Mouse (Mus musculus) cerebellum, adult 2 months (tissue): ENCODE results near the gene Dlgap1. TPM values are rescaled to one million over a fixed set of nuclear protein-coding genes. Genes with fewer than 3 reads are reported as not detected.

ENCODE experiments used
- DNase-seq, 2 experiments: peaks; one replicate each; pipeline ENCODE4 v3.0.0; 2021
- H3K27ac ChIP-seq: fragments of 200-500 bp; 2 replicates; pipeline ENCODE4 v1.5.1; 2012; ENCODE audit warnings: low read length, control low read depth, inconsistent platforms; ENCODE audit not compliant: insufficient read depth
- H3K27me3 ChIP-seq: fragments of 200-500 bp; 2 replicates; pipeline ENCODE4 v1.6.1; 2012; ENCODE audit warnings: inconsistent platforms, mild to moderate bottlenecking, low read length, moderate library complexity; ENCODE audit not compliant: control insufficient read depth, insufficient read depth
- H3K4me1 ChIP-seq: fragments of 200-500 bp; 2 replicates; pipeline ENCODE4 v1.6.1; 2011; ENCODE audit warnings: low read length; ENCODE audit not compliant: control insufficient read depth, insufficient read depth
- H3K4me3 ChIP-seq: fragments of 200-500 bp; replicated peaks from 2 replicates; pipeline ENCODE3; 2011; ENCODE audit warnings: mild to moderate bottlenecking, low read depth, low read length, control low read depth; ENCODE audit not compliant: insufficient read depth
- CTCF ChIP-seq: fragments of 200-500 bp; IDR thresholded peaks from 2 replicates; pipeline ENCODE4 v1.5.1; 2011; ENCODE audit warnings: low read depth, mild to moderate bottlenecking, control low read depth, low read length, moderate library complexity, borderline replicate concordance; ENCODE audit not compliant: insufficient read depth
- POLR2A ChIP-seq: fragments of 200-500 bp; IDR thresholded peaks from 2 replicates; pipeline ENCODE4 v1.6.1; 2011; ENCODE audit warnings: low read length, control low read depth, borderline replicate concordance; ENCODE audit not compliant: insufficient read depth
- WGBS: fragments of 180-500 bp; shearing (Covaris S2); methylation state at CpG from one replicate; pipeline ENCODE4 v1.1.7; 2018; 5-methylcytosine and 5-hydroxymethylcytosine counted together
- polyA plus RNA-seq: library from polyadenylated mRNA; depleted of rRNA; stranded (reverse); fragments of >200 nt; gene quantifications from 2 replicates; pipeline ENCODE4 v1.2.3, GENCODE M21; 2012

Gene Dlgap1
- polyA plus RNA-seq, 1 experiment = 172 TPM

DNA sequence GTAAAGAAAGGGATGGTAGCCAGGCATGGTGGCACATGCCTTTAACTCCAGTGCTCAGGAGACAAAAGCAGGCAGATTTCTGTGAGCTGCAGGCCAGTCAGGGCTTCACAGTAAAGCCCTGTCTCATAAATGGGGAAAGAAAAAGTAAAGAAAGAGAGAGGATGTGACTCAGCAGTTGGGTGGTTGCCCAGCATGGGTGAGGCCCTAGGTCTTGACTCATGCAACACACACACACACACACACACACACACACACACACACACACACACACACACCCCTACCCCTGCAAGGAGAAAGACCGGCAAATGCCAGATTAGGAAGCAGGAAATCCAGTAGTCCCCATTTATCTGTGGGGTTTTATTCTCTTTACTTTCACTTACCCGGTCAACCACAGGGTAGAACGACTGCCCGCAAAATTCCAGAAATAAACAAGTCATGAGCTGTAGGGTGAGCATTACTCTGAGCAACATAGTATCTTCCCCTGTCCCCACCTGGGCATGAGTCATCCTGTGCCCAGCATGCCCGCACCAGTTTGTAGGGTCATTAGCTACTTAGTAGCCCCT, 759.9 kb downstream of the Dlgap1 start:
- peak; percentile 42 to 53 for DNase-seq
- no peaks in the 10 kb centered on the region for H3K4me1 ChIP-seq
- 79% methylated on average over 5 of the region's 5 CpGs for WGBS
- H3K4me3 ChIP-seq = no peak overlapping the region
- no peak overlapping the region for H3K27ac ChIP-seq
- no peak for TF ChIP-seq CTCF
- no peak for TF ChIP-seq POLR2A
- H3K27me3 ChIP-seq = no peaks in the 10 kb centered on the region

DNA sequence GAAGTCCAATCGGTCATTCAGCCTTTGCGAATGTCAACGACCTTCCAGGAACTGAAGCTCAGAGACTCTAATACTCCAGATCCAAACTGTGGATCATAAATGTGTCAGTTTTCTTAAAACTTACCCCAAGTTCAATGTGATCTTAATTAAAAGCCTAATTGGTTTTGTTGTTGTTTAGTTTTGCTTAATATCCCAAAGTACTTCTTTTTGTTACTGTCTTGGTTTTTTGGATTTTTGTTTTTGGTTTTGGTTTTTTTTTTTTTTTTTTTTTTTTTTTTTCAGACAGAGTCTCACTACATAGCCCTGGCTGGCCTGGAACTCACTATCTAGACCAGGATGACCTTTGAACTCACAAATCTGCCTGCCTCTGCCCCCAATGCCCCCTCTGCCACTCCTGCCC, 765.9 kb downstream of the Dlgap1 start:
- H3K27me3 ChIP-seq = no peaks in the 10 kb centered on the region
- no peak overlapping the region for H3K4me3 ChIP-seq
- 94% methylated on average over 3 of the region's 3 CpGs for WGBS
- TF ChIP-seq CTCF = no peak
- TF ChIP-seq POLR2A = no peak
- peaks cover 7% of the 10 kb centered on the region for H3K4me1 ChIP-seq
- H3K27ac ChIP-seq = no peak overlapping the region
- DNase-seq = no peak

DNA sequence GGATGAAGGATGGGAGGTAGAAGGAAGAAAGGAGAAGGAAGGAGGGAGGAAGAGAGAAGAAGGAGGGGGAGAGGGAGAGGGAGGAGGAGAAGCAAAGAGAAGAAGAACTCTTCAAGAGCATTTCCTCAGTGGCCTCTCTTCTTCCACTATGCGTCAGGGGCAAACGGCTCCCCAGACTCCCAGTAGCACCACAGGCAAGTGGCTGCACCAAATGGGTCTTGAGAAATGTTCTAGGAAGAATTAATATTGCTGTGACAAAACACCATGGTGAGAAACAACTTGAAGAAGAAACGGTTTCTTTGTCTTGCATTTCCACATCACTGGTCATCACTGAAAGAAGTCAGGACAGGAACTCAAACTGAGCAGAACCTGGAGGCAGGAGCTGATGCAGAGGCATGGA, 766.5 kb downstream of the Dlgap1 start:
- H3K4me1 ChIP-seq = peaks cover 7% of the 10 kb centered on the region
- TF ChIP-seq CTCF = no peak
- TF ChIP-seq POLR2A = no peak
- WGBS = 66% methylated on average over 3 of the region's 3 CpGs
- DNase-seq = no peak
- no peaks in the 10 kb centered on the region for H3K27me3 ChIP-seq
- H3K4me3 ChIP-seq = no peak overlapping the region
- H3K27ac ChIP-seq = no peak overlapping the region

DNA sequence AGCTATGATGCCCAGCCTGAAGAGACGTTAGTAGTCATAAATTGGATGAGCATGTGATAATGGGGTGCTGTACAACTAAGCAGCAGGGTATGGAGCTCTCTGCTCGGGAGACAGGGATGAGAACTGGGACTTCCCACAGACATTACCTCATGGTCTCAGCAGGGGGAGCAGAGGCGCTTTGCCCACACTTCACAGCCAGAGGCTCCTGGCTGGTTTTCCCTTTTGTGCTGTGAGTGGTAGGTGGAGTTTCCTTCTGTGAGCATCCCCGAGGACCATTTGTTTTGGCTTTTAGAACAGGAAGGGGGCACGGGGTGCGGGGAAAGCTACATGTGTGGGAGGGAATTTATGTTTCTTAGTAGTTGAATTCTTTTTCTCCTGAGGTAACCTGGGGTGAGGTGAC, 768.6 kb downstream of the Dlgap1 start:
- 13% methylated on average over 6 of the region's 6 CpGs for WGBS
- DNase-seq = peak; percentile 42 to 44
- no peak overlapping the region for H3K27ac ChIP-seq
- H3K4me3 ChIP-seq = no peak overlapping the region
- H3K4me1 ChIP-seq = peaks cover 7% of the 10 kb centered on the region
- H3K27me3 ChIP-seq = no peaks in the 10 kb centered on the region
- no peak for TF ChIP-seq CTCF
- no peak for TF ChIP-seq POLR2A

DNA sequence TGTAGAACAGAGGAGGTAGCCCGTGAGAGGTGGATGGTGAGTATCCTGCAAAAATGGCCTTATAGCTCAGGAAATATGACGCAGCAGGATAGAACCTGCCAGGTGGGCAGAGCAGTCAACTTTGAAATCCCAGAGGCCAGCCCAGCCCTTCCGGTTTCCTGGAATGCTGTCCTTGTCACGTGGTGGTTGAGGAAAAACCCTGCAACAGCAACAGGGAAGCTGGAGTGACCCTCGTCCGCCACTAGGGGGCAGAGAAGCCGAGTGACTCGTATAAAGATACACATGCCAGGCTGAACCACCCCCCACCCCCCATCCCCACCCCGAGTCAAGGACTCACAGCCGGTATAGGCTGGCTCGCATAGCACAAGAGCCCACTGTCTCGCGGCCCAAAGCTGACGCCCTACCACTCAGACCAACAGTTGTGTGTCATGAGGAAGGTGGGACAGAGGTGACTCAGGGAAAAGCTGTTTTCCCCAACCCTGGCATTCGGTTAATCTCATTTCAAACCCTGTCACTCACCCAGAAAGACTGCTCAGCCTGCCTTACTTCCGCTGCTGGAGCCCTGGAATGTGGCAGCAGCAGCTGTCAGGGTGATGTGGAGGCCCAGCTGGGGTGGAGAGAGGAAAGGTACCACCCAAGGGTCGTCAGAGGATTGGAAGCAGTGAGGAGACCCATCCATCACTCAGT, 769.4 kb downstream of the Dlgap1 start:
- WGBS = 31% methylated on average over 17 of the region's 17 CpGs
- peaks cover 7% of the 10 kb centered on the region for H3K4me1 ChIP-seq
- H3K4me3 ChIP-seq = no peak overlapping the region
- peak; percentile 52 to 53 for DNase-seq
- TF ChIP-seq POLR2A (no peak), CTCF (peak; percentile 56; the same call in 1 of the 2 replicates)
- H3K27me3 ChIP-seq = no peaks in the 10 kb centered on the region
- H3K27ac ChIP-seq = no peak overlapping the region

DNA sequence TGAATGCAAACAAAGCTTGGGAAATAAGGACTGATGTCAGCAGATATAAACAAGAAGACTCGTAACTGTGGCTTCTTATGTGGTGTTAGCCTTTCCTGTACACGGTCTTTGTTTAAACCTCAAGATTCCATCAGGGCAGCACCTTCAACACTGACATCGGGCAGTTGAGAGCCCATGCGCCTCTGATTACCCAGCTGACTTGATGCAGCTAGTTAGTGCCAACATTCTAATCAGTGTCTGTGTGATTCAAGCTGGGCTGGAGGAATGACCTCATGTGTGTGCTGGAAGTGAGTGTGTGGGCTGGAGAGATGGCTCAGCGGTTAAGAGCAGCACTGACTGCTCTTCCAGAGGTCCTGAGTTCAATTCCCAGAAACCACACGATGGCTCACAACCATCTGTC, 770.5 kb downstream of the Dlgap1 start:
- no peak for TF ChIP-seq CTCF
- TF ChIP-seq POLR2A = no peak

DNA sequence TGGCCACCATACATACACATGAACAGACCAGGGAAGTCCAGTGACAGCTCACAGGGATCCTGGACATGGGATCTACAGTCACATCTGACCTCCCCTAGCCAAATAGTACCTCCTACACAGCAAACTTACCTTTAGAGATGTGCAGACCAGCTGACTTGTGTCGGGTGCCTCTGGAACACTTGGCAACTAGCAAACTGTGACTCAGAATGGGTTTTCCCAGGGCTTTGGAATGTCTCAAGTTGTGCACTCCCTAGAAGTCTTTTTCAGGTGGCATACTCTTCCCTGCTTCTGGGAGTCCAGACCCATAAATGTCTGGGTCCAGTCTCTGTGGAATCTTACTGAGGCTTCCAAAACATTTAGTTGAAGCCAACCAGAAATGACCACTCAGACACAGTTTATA, 772.8 kb downstream of the Dlgap1 start:
- Histone ChIP-seq H3K4me3 (no peak overlapping the region), H3K27me3 (no peaks in the 10 kb centered on the region), H3K27ac (no peak overlapping the region), H3K4me1 (peaks cover 12% of the 10 kb centered on the region)
- DNase-seq = no peak
- TF ChIP-seq CTCF (no peak), POLR2A (no peak)
- 83% methylated on average over 1 of the region's 1 CpGs for WGBS

More for the DNA sequence above, 770.5 kb downstream of the Dlgap1 start:
- WGBS = 55% methylated on average over 6 of the region's 6 CpGs
- H3K27ac ChIP-seq = no peak overlapping the region
- H3K27me3 ChIP-seq = no peaks in the 10 kb centered on the region
- DNase-seq = no peak
- H3K4me1 ChIP-seq = peaks cover 7% of the 10 kb centered on the region
- H3K4me3 ChIP-seq = no peak overlapping the region

DNA sequence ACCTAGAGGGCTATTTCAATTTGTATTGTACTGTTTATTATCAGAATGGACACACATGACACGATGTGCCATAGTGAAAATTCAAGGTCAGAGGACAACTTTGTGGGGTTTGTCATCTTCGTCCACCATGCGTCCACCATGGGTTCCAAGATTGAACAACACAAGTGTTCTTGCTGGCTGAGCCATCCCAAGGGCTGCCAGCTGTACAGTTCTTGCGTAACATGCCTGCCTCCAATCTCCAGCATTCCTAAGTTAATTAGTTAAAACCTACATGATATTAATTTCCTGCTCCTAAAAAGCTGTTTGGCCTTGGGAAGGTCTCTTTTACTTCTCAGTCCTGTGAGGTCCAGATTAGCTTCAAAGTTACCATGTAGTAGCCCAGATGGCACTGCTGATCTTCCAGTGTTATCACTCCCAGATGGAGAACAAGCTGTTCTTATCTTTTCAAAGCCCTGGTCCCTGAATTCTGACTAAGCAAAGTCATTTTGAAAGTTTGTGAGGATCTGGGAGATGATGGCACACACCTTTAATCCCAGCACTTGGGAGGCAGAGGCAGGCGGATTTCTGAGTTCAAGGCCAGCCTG, 775.8 kb downstream of the Dlgap1 start:
- Histone ChIP-seq H3K4me3 (no peak overlapping the region), H3K27me3 (no peaks in the 10 kb centered on the region), H3K4me1 (peaks cover 6% of the 10 kb centered on the region; the same call in 1 of the 2 replicates), H3K27ac (no peak overlapping the region)
- no peak for DNase-seq
- no peak for TF ChIP-seq POLR2A
- no peak for TF ChIP-seq CTCF
- 94% methylated on average over 5 of the region's 5 CpGs for WGBS
